Mouse (Mus musculus) cerebellum, adult 2 months (tissue): ENCODE measurements around the gene Adar. TPM values are rescaled to one million over a fixed set of nuclear protein-coding genes. Genes with fewer than 3 reads are reported as not detected.

Experiments used
- DNase-seq, 2 experiments: peaks; one replicate each; pipeline ENCODE4 v3.0.0; 2021
- H3K27ac ChIP-seq: fragments of 200-500 bp; 2 replicates; pipeline ENCODE4 v1.5.1; 2012; ENCODE audit warnings: low read length, control low read depth, inconsistent platforms; ENCODE audit not compliant: insufficient read depth
- H3K27me3 ChIP-seq: fragments of 200-500 bp; 2 replicates; pipeline ENCODE4 v1.6.1; 2012; ENCODE audit warnings: inconsistent platforms, mild to moderate bottlenecking, low read length, moderate library complexity; ENCODE audit not compliant: control insufficient read depth, insufficient read depth
- H3K4me1 ChIP-seq: fragments of 200-500 bp; 2 replicates; pipeline ENCODE4 v1.6.1; 2011; ENCODE audit warnings: low read length; ENCODE audit not compliant: control insufficient read depth, insufficient read depth
- H3K4me3 ChIP-seq: fragments of 200-500 bp; replicated peaks from 2 replicates; pipeline ENCODE3; 2011; ENCODE audit warnings: mild to moderate bottlenecking, low read depth, low read length, control low read depth; ENCODE audit not compliant: insufficient read depth
- CTCF ChIP-seq: fragments of 200-500 bp; IDR thresholded peaks from 2 replicates; pipeline ENCODE4 v1.5.1; 2011; ENCODE audit warnings: low read depth, mild to moderate bottlenecking, control low read depth, low read length, moderate library complexity, borderline replicate concordance; ENCODE audit not compliant: insufficient read depth
- POLR2A ChIP-seq: fragments of 200-500 bp; IDR thresholded peaks from 2 replicates; pipeline ENCODE4 v1.6.1; 2011; ENCODE audit warnings: low read length, control low read depth, borderline replicate concordance; ENCODE audit not compliant: insufficient read depth
- WGBS: fragments of 180-500 bp; shearing (Covaris S2); methylation state at CpG from one replicate; pipeline ENCODE4 v1.1.7; 2018; 5-methylcytosine and 5-hydroxymethylcytosine counted together
- polyA plus RNA-seq: library from polyadenylated mRNA; depleted of rRNA; stranded (reverse); fragments of >200 nt; gene quantifications from 2 replicates; pipeline ENCODE4 v1.2.3, GENCODE M21; 2012

Adar gene
- polyA plus RNA-seq, 1 experiment: 108 TPM

DNA sequence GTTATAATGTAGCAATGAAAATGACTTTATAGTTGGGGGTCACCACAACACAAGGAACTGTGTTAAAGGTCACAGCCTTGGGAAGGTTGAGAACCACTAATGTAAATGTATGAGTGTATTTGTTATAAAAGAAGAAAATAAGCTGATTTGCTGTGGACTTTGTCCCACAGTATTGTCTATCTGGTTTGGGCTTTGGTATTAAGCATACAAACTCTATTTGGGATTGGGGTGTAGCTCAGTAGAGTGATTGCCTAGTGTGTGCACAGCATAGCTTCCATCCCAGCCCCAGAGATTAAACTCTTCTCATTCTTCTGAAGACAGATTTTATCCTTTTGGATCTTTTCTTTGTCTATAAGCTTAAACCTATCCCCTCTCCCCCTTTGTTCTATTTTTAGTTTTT lies 7.2 kb downstream of the Adar start:
- Histone ChIP-seq H3K4me1 (peaks cover 8% of the 10 kb centered on the region), H3K27me3 (no peaks in the 10 kb centered on the region), H3K4me3 (no peak overlapping the region), H3K27ac (no peak overlapping the region)
- DNase-seq: no peak
- TF ChIP-seq CTCF: no peak
- no peak for TF ChIP-seq POLR2A

GRCm38 (mm10) chr3:89723400-89724084 lies 8.7 kb downstream of the Adar start:
- TF ChIP-seq CTCF (no peak), POLR2A (no peak)

DNA sequence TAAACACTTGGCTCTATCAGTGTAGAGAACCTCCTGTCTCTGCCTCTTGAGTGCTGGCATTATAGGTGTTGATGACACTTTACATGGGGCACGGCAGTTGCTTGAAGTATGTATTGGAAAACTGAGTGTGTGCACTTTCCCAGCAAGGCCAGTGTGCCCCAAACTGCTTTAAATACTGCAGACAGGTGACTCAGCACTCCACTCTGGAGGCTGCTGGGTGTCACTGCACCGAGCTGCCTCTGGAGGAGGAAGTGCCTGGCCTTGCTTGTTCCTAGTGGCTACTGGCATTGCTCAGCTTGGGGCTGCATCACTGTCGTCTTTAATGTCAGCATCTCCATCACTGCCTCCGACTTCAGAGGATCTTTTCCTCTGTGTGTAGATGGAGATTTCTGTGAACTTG lies 12.2 kb downstream of the Adar start:
- 20% methylated on average over 4 of the region's 4 CpGs for WGBS
- no peak overlapping the region for H3K27ac ChIP-seq
- no peak overlapping the region for H3K4me3 ChIP-seq
- TF ChIP-seq CTCF (peak; percentile 69), POLR2A (no peak)
- DNase-seq: peak; percentile 29 to 41
- no peaks in the 10 kb centered on the region for H3K27me3 ChIP-seq
- peaks cover 13% of the 10 kb centered on the region; the same call in 1 of the 2 replicates for H3K4me1 ChIP-seq

More at GRCm38 (mm10) chr3:89723400-89724084, 8.7 kb downstream of the Adar start:
- 45% methylated on average over 7 of the region's 7 CpGs for WGBS
- Histone ChIP-seq H3K4me1 (peaks cover 6% of the 10 kb centered on the region), H3K27me3 (no peaks in the 10 kb centered on the region), H3K4me3 (no peak overlapping the region), H3K27ac (no peak overlapping the region)
- DNase-seq: no peak

DNA sequence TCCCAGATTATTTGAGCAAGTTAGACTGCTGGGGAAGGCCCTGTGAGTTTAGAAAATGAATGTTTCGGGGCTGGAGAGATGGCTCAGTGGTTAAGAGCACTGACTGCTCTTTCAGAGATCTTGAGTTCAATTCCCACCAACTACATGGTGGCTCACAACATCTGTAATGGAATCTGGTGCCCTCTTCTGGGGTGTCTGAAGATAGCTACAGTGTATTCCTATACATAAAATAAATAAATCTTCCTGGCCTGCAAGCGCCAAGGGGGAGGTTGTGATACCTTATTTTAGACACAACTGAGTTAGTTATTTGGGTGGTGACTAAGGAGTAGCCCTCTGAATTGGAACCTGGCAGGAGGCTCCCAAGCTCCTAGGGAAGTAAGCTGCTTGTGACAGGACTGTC lies 14.0 kb downstream of the Adar start:
- Histone ChIP-seq H3K27me3 (no peaks in the 10 kb centered on the region), H3K4me1 (peaks cover 9% of the 10 kb centered on the region; the same call in 1 of the 2 replicates), H3K4me3 (no peak overlapping the region), H3K27ac (no peak overlapping the region)
- 89% methylated on average over 2 of the region's 2 CpGs for WGBS
- DNase-seq: no peak
- TF ChIP-seq POLR2A (no peak), CTCF (no peak)

DNA sequence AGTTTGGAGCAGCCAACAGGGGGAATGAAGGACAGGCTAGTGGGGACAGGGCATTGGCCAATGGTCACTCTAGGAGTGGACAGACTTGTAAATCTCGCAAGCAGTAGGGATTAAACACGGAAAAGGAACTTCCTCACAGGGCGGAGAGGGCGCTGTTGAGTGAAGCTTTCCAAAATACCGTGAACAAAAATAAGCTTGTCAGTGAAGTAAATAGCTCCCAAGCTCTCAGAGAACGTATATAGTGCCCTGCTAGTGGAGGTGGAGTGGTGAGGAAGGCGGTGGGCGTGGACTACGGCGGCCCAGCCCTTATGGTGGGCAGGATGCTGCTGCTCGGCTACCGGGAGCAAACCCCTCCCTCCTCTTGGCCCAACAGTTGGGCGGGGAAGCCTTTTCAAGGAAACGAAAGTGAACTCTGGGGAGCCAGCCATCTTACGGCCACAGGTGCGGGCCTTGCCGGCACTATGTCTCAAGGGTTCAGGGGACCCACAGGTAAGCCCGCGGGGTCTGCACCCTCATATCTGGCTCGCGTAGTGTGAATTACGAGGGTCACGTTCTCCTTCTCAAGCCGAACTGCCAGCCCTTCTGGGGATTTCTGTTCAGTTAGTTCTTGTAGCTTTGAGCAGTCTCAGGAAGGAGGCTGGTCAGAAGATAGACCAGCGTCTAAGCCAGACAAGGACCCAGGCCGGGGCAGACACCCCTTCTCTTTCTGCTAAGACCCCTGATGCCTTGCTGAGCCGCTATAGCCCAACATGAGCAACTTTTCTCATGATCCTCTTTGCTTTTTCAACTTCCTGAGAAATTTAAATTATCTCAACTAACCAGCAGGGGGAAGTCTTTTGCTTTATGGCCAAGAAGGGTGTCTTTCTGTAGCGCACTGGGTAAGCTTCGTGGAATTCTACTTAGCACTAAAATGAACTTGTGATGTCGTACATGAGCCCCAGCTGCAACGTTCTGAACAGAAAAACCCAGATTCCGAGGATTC lies 15.8 kb downstream of the Adar start:
- peaks cover 13% of the 10 kb centered on the region; the same call in 1 of the 2 replicates for H3K4me1 ChIP-seq
- DNase-seq: peak; percentile 48
- WGBS: 1% methylated on average over 32 of the region's 32 CpGs
- H3K27ac ChIP-seq: peak overlapping the region; percentile 44
- TF ChIP-seq POLR2A (no peak), CTCF (peak; percentile 20; the same call in 1 of the 2 replicates)
- no peaks in the 10 kb centered on the region for H3K27me3 ChIP-seq
- peak overlapping the region; percentile 59 for H3K4me3 ChIP-seq

DNA sequence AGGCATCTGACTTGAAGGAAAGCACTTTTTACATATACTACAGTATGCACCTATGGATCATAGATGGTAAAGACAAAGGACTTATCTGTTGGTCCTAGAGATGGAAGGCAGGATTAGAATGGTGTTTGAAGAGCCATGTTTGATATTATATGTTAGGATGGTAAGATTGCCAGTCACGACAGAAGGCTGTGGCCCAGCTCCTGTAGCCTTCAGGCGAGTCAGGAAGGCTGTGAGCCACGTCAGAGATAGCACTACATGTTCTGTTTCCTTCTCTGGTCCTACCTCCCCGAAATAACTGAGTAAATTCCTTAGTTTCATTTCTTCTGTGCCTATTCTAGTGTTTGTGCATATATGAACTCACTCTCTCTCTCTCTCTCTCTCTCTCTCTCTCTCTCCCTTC lies 17.3 kb downstream of the Adar start:
- no peak for DNase-seq
- H3K4me3 ChIP-seq: no peak overlapping the region
- H3K4me1 ChIP-seq: peaks cover 14% of the 10 kb centered on the region; the same call in 1 of the 2 replicates
- H3K27me3 ChIP-seq: no peaks in the 10 kb centered on the region
- no peak overlapping the region for H3K27ac ChIP-seq
- 67% methylated on average over 4 of the region's 4 CpGs for WGBS
- TF ChIP-seq POLR2A (no peak), CTCF (no peak)

DNA sequence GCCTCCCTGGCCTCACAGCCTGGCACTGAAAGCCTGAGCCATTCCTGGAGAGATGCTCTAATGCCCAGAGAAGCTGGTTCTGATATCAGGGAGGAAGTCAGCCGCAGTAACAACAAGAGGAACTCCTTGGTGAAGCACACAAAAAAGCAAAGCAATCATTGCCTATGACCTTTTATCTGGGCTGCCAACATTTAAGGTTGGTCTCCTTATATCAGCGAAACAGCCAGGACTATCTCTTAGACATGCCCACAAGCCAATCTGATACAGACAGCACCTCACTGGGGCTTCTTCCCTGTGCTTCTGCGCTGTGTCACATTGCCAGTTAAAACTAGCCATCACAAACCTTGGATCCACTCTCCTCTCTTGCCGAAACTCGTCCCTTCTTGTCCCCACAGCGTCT lies 23.7 kb downstream of the Adar start:
- H3K27ac ChIP-seq: no peak overlapping the region
- H3K4me3 ChIP-seq: no peak overlapping the region
- H3K27me3 ChIP-seq: no peaks in the 10 kb centered on the region
- WGBS: 96% methylated on average over 6 of the region's 6 CpGs
- no peak for DNase-seq
- H3K4me1 ChIP-seq: peaks cover 23% of the 10 kb centered on the region; the same call in 1 of the 2 replicates
- TF ChIP-seq CTCF (no peak), POLR2A (no peak)

- 38% methylated on average over 1 of the region's 1 CpGs for WGBS
- TF ChIP-seq CTCF (no peak), POLR2A (no peak)
- peaks cover 29% of the 10 kb centered on the region for H3K4me1 ChIP-seq
- DNase-seq: peak in 1 of 2 experiments; percentile 23
- H3K4me3 ChIP-seq: no peak overlapping the region
- no peak overlapping the region for H3K27ac ChIP-seq
- H3K27me3 ChIP-seq: no peaks in the 10 kb centered on the region
Measured at GRCm38 (mm10) chr3:89752307-89752706, 37.5 kb downstream of the Adar start.
